ENCODE assay signal across 31 mouse cellular contexts in the genomic region with DNA sequence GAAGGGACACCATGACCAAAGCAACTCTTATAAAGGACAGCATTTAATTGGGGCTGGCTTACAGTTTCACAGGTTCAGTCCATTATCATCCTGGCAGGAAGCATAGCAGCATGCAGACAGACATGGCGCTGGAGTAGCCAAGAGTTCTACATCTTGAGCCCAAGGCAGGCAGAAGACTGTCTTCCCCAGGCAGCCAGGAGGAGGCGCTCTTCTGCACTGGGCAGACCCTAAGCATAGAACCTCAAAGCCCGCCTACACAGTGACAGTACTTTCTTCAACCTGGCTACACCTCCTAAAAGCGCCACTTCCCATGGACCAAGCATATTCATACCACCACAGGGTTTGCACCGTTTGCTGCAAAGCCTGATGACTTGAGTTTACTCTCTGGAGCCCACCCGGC. TPM values are rescaled to one million over a fixed set of nuclear protein-coding genes. Genes with fewer than 3 reads are reported as not detected.
A peak's percentile ranks its signal among the peaks of the same experiment; 100 is the strongest.
DNase-seq lines count a peak whose midpoint lies in the region; ATAC-seq and TF ChIP-seq lines count a peak whose summit lies in the region.
"Had no signal": no experiment of that assay in that cellular context is flagged by ENCODE, and none has a peak within 500 bp of the region (broad histone marks: within the 10 kb centered on the region; RNA-seq: fewer than 3 reads in every experiment).

No protein-coding gene starts in this region.

- no peak for ATAC-seq in kidney, postnatal 0 days (replicated peaks; ENCODE audit: low FRiP score, low read depth)
- no peak for ATAC-seq in kidney, embryonic 15.5 days (replicated peaks; ENCODE audit: low FRiP score)
- no peak for ATAC-seq in midbrain, postnatal 0 days (ENCODE audit: low FRiP score)
- ATAC-seq: forebrain, embryonic 14.5 days had no signal

- no peak overlapping the region for H3K9ac ChIP-seq in kidney, postnatal 0 days (ENCODE audit: low read depth, low read length)
- no peak overlapping the region for H3K9ac ChIP-seq in kidney, embryonic 15.5 days
- H3K9ac ChIP-seq in ES-E14 (ENCODE audit: insufficient read depth, low read depth, low read length, poor library complexity, severe bottlenecking): no peak overlapping the region
- no peak overlapping the region for H3K9ac ChIP-seq in midbrain, postnatal 0 days (replicated peaks; ENCODE audit: low read length, poor library complexity, severe bottlenecking)
- H3K9ac ChIP-seq: embryonic facial prominence, embryonic 15.5 days; liver, embryonic 14.5 days had no signal

- H3K36me3 ChIP-seq in kidney, postnatal 0 days (ENCODE audit: insufficient read depth, low read length): no peaks in the 10 kb centered on the region
- H3K36me3 ChIP-seq in kidney, embryonic 15.5 days: no peaks in the 10 kb centered on the region
- no peaks in the 10 kb centered on the region for H3K36me3 ChIP-seq in ES-E14 (ENCODE audit: control insufficient read depth, insufficient read depth, low read length, poor library complexity, severe bottlenecking)
- no peaks in the 10 kb centered on the region for H3K36me3 ChIP-seq in splenic B cell, adult 2 months (ENCODE audit: control insufficient read depth, insufficient read depth, low read length, poor library complexity, severe bottlenecking)
- no peaks in the 10 kb centered on the region for H3K36me3 ChIP-seq in midbrain, postnatal 0 days (ENCODE audit: insufficient read depth, low read length)
- H3K36me3 ChIP-seq: embryonic facial prominence, embryonic 15.5 days had no signal

- 0 out of 2 replicates have a peak, but pooled peaks have one; percentile 11 for TF ChIP-seq CTCF in kidney, postnatal 0 days (IDR thresholded peaks at IDR 0.05; ENCODE audit: low read depth)
- TF ChIP-seq CTCF in midbrain, postnatal 0 days (IDR thresholded peaks at IDR 0.05): no peak

- H3K27me3 ChIP-seq in kidney, postnatal 0 days (ENCODE audit: insufficient read depth, low read length): no peaks in the 10 kb centered on the region
- no peaks in the 10 kb centered on the region for H3K27me3 ChIP-seq in kidney, embryonic 15.5 days
- H3K27me3 ChIP-seq in splenic B cell, adult 2 months (ENCODE audit: control insufficient read depth, insufficient read depth, low read length, poor library complexity, severe bottlenecking): no peaks in the 10 kb centered on the region; the same call in 1 of the 2 replicates
- no peaks in the 10 kb centered on the region for H3K27me3 ChIP-seq in midbrain, postnatal 0 days (ENCODE audit: insufficient read depth, low read length)

- 95% methylated on average over 6 of the region's 6 CpGs for WGBS in kidney, postnatal 0 days
- 93% methylated on average over 6 of the region's 6 CpGs for WGBS in kidney, embryonic 15.5 days
- 90% methylated on average over 6 of the region's 6 CpGs for WGBS in midbrain, postnatal 0 days

- no peak overlapping the region for H3K4me2 ChIP-seq in kidney, postnatal 0 days (ENCODE audit: low read length)
- H3K4me2 ChIP-seq in kidney, embryonic 15.5 days: no peak overlapping the region
- H3K4me2 ChIP-seq in midbrain, postnatal 0 days (ENCODE audit: low read depth, low read length, poor library complexity, severe bottlenecking): no peak overlapping the region
- H3K4me2 ChIP-seq: embryonic facial prominence, embryonic 15.5 days; midbrain, embryonic 11.5 days had no signal

- no peak for DNase-seq in kidney, postnatal 0 days (ENCODE audit: low spot score)
- DNase-seq in thymus, postnatal 4 days: peak; percentile 36
- DNase-seq in thymus, postnatal 14 days: no peak
- peak; percentile 30 for DNase-seq in ES-E14 (ENCODE audit: low read depth, low spot score)
- peak; percentile 13 for DNase-seq in splenic B cell, adult 2 months (ENCODE audit: low read depth, low spot score)
- no peak for DNase-seq in midbrain, postnatal 0 days (ENCODE audit: low spot score)
- DNase-seq in left cerebral cortex, adult 11 months (ENCODE audit: low spot score): no peak
- DNase-seq: cerebellum, adult 11 months; cerebellum, adult 9-11 months; gastrocnemius, adult 2 months; kidney, adult 2 months; kidney, postnatal 25 days; lung, postnatal 14 days; right cerebral cortex, postnatal 14 days had no signal

- H3K9me3 ChIP-seq in kidney, postnatal 0 days (replicated peaks; ENCODE audit: low read length): no peaks in the 10 kb centered on the region
- no peaks in the 10 kb centered on the region for H3K9me3 ChIP-seq in kidney, embryonic 15.5 days (replicated peaks)
- no peaks in the 10 kb centered on the region for H3K9me3 ChIP-seq in ES-E14 (ENCODE audit: control insufficient read depth, insufficient read depth, low read depth, low read length)
- no peaks in the 10 kb centered on the region for H3K9me3 ChIP-seq in midbrain, postnatal 0 days (ENCODE audit: low read length)
- H3K9me3 ChIP-seq: embryonic facial prominence, embryonic 15.5 days had no signal

- no peak overlapping the region for H3K4me3 ChIP-seq in kidney, postnatal 0 days (replicated peaks; ENCODE audit: low read depth, low read length)
- H3K4me3 ChIP-seq in kidney, embryonic 15.5 days (replicated peaks): no peak overlapping the region
- no peak overlapping the region for H3K4me3 ChIP-seq in ES-E14 (ENCODE audit: insufficient read depth in 1 of 2, low read depth in 1 of 2, low read length in 2 of 2, poor library complexity in 1 of 2, severe bottlenecking in 1 of 2)
- H3K4me3 ChIP-seq in midbrain, postnatal 0 days (ENCODE audit: low read depth, low read length): no peak overlapping the region
- H3K4me3 ChIP-seq: embryonic facial prominence, embryonic 15.5 days; gastrocnemius, adult 2 months; layer of hippocampus, adult 2 months had no signal

- no peak overlapping the region for H3K27ac ChIP-seq in kidney, postnatal 0 days
- H3K27ac ChIP-seq in kidney, embryonic 15.5 days: no peak overlapping the region
- H3K27ac ChIP-seq in ES-E14 (ENCODE audit: insufficient read depth, low read depth, low read length, poor library complexity, severe bottlenecking): no peak overlapping the region
- H3K27ac ChIP-seq in midbrain, postnatal 0 days (ENCODE audit: low read depth, low read length): no peak overlapping the region
- H3K27ac ChIP-seq: embryonic facial prominence, embryonic 15.5 days; gastrocnemius, adult 2 months; layer of hippocampus, adult 2 months; liver, embryonic 14.5 days had no signal

- peaks cover 19% of the 10 kb centered on the region for H3K4me1 ChIP-seq in kidney, postnatal 0 days (replicated peaks; ENCODE audit: insufficient read depth, low read length)
- peaks cover 48% of the 10 kb centered on the region for H3K4me1 ChIP-seq in kidney, embryonic 15.5 days
- H3K4me1 ChIP-seq in ES-E14 (ENCODE audit: control insufficient read depth in 2 of 2, insufficient read depth in 2 of 2, low read length in 2 of 2, poor library complexity in 1 of 2): no peaks in the 10 kb centered on the region; a peak in 1 of 4 replicates
- H3K4me1 ChIP-seq in midbrain, postnatal 0 days (ENCODE audit: insufficient read depth, low read length): no peaks in the 10 kb centered on the region

- in situ Hi-C loops in ES-E14 (cut with MboI; ENCODE audit: low sequenced_read_pairs in 2 of 2, unreplicated experiment in 2 of 2): no loop called here

TF ChIP-seq in ES-E14, 5 proteins besides CTCF, POLR2A, EP300 and RAD21:
- TF ChIP-seq HCFC1 (IDR thresholded peaks at IDR 0.05; ENCODE audit: borderline replicate concordance, insufficient read depth, low read length) (no peak), ZC3H11A (IDR thresholded peaks at IDR 0.05; ENCODE audit: borderline replicate concordance, low read depth, low read length) (no peak), ZNF384 (IDR thresholded peaks at IDR 0.05; ENCODE audit: low read depth, low read length) (no peak), MAFK (IDR thresholded peaks at IDR 0.05; ENCODE audit: insufficient read depth, low read depth, low read length) (no peak), CHD2 (IDR thresholded peaks at IDR 0.05; ENCODE audit: low read depth, low read length) (no peak)

RNA-seq across cellular contexts. Expression of gene Skap1, which starts 39.2 kb away (rescaled TPM):
- 7.6 and 8.7 TPM in 2 replicates for polyA plus RNA-seq in kidney, postnatal 0 days (2015; fragmentation: Nextera tagmentation; extraction: Ambion mirVana)
- polyA plus RNA-seq in kidney, embryonic 15.5 days (2015; fragmentation: Nextera tagmentation; extraction: Ambion mirVana): 10.4 and 10.6 TPM in 2 replicates
- total RNA-seq in ES-E14 (2012; rRNA removed): 0.37 and 0.40 TPM in 2 replicates
- 1.0 and 2.8 TPM in 2 replicates for total RNA-seq in midbrain, postnatal 0 days (2014; rRNA removed)
- 2.0 and 3.2 TPM in 2 replicates for polyA plus RNA-seq in midbrain, postnatal 0 days (2015; fragmentation: Nextera tagmentation; extraction: Ambion mirVana)
- total RNA-seq: common myeloid progenitor, adult 5-6 weeks; gastrocnemius, adult 2 months had no signal

RNA-seq across cellular contexts. Expression of gene Hoxb1, which starts 59.6 kb away (rescaled TPM):
- polyA plus RNA-seq in kidney, postnatal 0 days (2015; fragmentation: Nextera tagmentation; extraction: Ambion mirVana): 0.13 and 0.37 TPM in 2 replicates
- 0.27 and 0.35 TPM in 2 replicates for polyA plus RNA-seq in kidney, embryonic 15.5 days (2015; fragmentation: Nextera tagmentation; extraction: Ambion mirVana)
- total RNA-seq in ES-E14 (2012; rRNA removed): 0.37 and 0.49 TPM in 2 replicates
- not detected in 2 replicates for total RNA-seq in midbrain, postnatal 0 days (2014; rRNA removed)
- polyA plus RNA-seq in midbrain, postnatal 0 days (2015; fragmentation: Nextera tagmentation; extraction: Ambion mirVana): not detected in 2 replicates
- total RNA-seq: adrenal gland, adult 18-20 months; adrenal gland, postnatal 4 days; common myeloid progenitor, adult 5-6 weeks; gastrocnemius, adult 2 months; gastrocnemius, postnatal 4 days; hematopoietic stem cell, adult 5-6 weeks; layer of hippocampus, adult 2 months; layer of hippocampus, postnatal 25 days; left cerebral cortex, postnatal 14 days; megakaryocyte progenitor cell, adult 5-6 weeks; monocyte, adult 5-6 weeks had no signal
- polyA plus RNA-seq: C2C12; embryonic facial prominence, embryonic 15.5 days; forebrain, embryonic 14.5 days; frontal cortex, adult 2 months; kidney, adult 2 months; midbrain, embryonic 11.5 days had no signal

Comparison
In these comparisons a context has a peak if more than half of its experiments do, and no peak if none do; other contexts are left out.
1. DNase-seq: peak in thymus, postnatal 4 days (single experiment), ES-E14 (single experiment) and splenic B cell, adult 2 months (single experiment); none in kidney, postnatal 0 days (single experiment), thymus, postnatal 14 days (single experiment), midbrain, postnatal 0 days (single experiment) and left cerebral cortex, adult 11 months (single experiment).